Mouse (Mus musculus) cerebellum, adult 2 months (tissue): ENCODE measurements around the gene Dpy30. TPM values are rescaled to one million over a fixed set of nuclear protein-coding genes. Genes with fewer than 3 reads are reported as not detected.

Experiments
- DNase-seq, 2 experiments: peaks; one replicate each; pipeline ENCODE4 v3.0.0; 2021
- H3K27ac ChIP-seq: fragments of 200-500 bp; 2 replicates; pipeline ENCODE4 v1.5.1; 2012; ENCODE audit warnings: low read length, control low read depth, inconsistent platforms; ENCODE audit not compliant: insufficient read depth
- H3K27me3 ChIP-seq: fragments of 200-500 bp; 2 replicates; pipeline ENCODE4 v1.6.1; 2012; ENCODE audit warnings: inconsistent platforms, mild to moderate bottlenecking, low read length, moderate library complexity; ENCODE audit not compliant: control insufficient read depth, insufficient read depth
- H3K4me1 ChIP-seq: fragments of 200-500 bp; 2 replicates; pipeline ENCODE4 v1.6.1; 2011; ENCODE audit warnings: low read length; ENCODE audit not compliant: control insufficient read depth, insufficient read depth
- H3K4me3 ChIP-seq: fragments of 200-500 bp; replicated peaks from 2 replicates; pipeline ENCODE3; 2011; ENCODE audit warnings: mild to moderate bottlenecking, low read depth, low read length, control low read depth; ENCODE audit not compliant: insufficient read depth
- CTCF ChIP-seq: fragments of 200-500 bp; IDR thresholded peaks from 2 replicates; pipeline ENCODE4 v1.5.1; 2011; ENCODE audit warnings: low read depth, mild to moderate bottlenecking, control low read depth, low read length, moderate library complexity, borderline replicate concordance; ENCODE audit not compliant: insufficient read depth
- POLR2A ChIP-seq: fragments of 200-500 bp; IDR thresholded peaks from 2 replicates; pipeline ENCODE4 v1.6.1; 2011; ENCODE audit warnings: low read length, control low read depth, borderline replicate concordance; ENCODE audit not compliant: insufficient read depth
- WGBS: fragments of 180-500 bp; shearing (Covaris S2); methylation state at CpG from one replicate; pipeline ENCODE4 v1.1.7; 2018; 5-methylcytosine and 5-hydroxymethylcytosine counted together
- polyA plus RNA-seq: library from polyadenylated mRNA; depleted of rRNA; stranded (reverse); fragments of >200 nt; gene quantifications from 2 replicates; pipeline ENCODE4 v1.2.3, GENCODE M21; 2012

Gene Dpy30
- polyA plus RNA-seq, 1 experiment = 91.6 TPM

DNA sequence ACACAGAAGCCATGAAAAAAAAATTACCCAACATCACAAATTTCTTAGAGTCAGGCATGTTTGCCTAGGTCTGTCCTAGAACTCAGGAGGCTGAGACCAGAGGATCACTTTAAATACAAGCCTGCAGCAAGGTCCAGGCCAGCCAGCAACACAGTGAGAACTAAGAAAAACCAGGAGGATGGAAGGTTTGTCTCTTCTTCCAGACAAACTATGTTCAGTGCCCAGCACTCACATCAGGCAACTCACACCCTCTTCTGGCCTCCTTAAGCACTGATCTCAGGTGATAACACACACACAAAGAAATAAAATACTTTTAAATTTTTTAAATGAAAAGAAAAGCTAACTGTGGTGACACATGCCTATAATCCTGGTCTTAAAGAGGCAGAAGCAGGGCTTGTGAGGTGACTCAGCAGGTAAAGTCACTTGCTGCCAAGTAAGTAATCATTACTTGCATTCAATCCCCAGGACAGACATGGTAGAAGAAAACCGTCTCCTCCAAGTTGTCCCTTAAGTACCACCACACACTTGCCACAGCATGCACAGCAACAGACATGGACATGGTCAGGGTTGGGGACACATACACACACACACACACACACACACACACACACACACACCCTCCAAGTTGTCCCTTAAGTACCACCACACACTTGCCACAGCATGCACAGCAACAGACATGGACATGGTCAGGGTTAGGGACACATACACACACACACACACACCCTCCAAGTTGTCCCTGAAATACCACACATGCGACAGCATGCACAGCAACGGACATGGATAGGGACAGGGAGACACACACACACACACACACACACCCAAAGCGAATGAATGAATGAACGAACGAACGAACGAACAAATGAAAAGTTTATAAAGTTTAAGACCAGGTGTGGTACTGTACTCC is 44.5 kb downstream of the Dpy30 start:
- H3K27me3 ChIP-seq = no peaks in the 10 kb centered on the region

DNA sequence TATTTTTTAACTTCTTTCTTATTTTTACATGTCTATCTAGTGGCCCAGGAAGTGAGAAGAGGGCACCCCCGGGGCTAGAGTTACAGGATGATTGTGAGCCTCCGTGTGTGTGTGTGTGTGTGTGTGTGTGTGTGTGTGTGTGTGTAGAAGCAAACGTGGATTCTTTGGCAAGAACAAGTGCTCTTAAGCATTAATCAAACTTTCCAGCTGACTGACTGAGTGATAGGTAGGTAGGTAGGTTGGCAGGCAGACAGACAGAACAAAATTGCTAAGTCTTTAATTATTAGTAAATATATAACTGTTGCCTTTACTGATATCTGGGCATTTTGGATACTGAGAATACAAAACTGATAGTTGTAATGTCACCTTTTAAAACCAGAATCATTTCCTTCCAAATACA is 49.3 kb downstream of the Dpy30 start:
- Histone ChIP-seq H3K27ac (no peak overlapping the region), H3K4me1 (peaks cover 3% of the 10 kb centered on the region), H3K4me3 (no peak overlapping the region), H3K27me3 (no peaks in the 10 kb centered on the region)
- TF ChIP-seq CTCF = no peak
- DNase-seq = no peak
- 70% methylated on average over 3 of the region's 3 CpGs for WGBS

More for the DNA sequence above, 44.5 kb downstream of the Dpy30 start:
- 86% methylated on average over 8 of the region's 8 CpGs for WGBS
- Histone ChIP-seq H3K4me3 (no peak overlapping the region), H3K4me1 (peaks cover 5% of the 10 kb centered on the region), H3K27ac (no peak overlapping the region)
- TF ChIP-seq CTCF (no peak), POLR2A (no peak)
- DNase-seq = no peak

DNA sequence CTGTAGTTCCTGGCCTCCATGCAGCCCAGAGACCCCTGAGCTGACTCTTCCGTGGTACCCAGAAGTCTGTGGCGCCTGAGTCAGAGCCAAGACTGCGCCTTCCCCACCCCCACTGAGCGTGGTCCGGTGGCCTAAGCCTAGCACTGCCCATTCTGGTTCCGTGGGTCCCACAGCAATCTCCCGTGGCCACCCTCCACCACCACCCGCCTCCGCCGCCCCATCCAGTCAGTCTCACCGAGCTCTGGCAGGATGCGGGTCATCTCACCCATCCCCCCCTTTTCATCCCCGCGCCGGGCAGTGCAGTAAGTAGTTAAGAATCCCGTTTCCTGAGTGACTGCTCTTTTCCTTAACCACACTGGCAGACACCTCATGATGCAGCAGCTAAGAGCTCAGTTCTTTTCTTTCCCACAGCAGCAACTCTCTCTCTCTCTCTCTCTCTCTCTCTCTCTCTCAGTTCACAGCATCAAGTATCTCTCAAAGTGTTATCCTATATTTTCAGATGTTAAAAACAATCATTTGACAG is 51.0 kb downstream of the Dpy30 start:
- Histone ChIP-seq H3K27ac (no peak overlapping the region), H3K4me3 (no peak overlapping the region), H3K4me1 (no peaks in the 10 kb centered on the region), H3K27me3 (no peaks in the 10 kb centered on the region)
- WGBS = 87% methylated on average over 16 of the region's 16 CpGs
- TF ChIP-seq CTCF = no peak
- no peak for TF ChIP-seq POLR2A
- DNase-seq = no peak

DNA sequence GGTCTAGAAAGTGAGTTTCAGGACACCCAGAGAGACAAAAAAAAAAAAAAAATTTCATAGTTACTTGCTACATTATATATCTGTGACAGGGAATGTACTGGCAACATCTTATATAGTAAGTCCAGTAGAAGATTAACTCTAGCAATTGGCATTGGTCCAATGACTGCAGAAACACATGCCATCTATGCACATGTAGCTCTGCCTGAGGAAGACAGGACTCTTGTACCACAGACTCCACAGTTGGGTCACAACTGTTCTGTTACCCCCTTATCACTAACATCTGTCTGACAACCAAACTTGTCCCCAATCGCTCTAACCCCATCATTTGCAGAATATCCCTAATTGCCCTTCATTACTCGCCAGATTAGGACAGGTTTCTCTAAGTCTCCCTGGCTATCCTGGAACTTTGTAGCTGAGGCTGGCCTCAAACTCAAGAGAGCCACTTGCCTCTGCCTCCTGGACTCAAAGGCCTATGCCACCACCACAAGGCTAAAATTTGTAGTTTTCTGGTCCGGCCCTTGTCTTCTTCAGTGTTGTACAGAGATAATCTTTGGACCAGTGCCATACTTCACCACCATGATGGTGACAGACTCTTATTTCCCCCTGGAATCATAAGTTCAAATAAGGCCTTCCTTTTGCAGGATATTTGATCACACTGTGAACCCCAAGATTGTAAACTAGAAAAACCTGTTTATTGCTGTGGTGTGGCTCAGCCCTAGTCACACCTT is 52.0 kb downstream of the Dpy30 start:
- Histone ChIP-seq H3K4me1 (no peaks in the 10 kb centered on the region), H3K4me3 (no peak overlapping the region), H3K27ac (no peak overlapping the region), H3K27me3 (no peaks in the 10 kb centered on the region)
- WGBS = 92% methylated on average over 3 of the region's 3 CpGs
- TF ChIP-seq CTCF (no peak), POLR2A (no peak)
- DNase-seq = no peak

DNA sequence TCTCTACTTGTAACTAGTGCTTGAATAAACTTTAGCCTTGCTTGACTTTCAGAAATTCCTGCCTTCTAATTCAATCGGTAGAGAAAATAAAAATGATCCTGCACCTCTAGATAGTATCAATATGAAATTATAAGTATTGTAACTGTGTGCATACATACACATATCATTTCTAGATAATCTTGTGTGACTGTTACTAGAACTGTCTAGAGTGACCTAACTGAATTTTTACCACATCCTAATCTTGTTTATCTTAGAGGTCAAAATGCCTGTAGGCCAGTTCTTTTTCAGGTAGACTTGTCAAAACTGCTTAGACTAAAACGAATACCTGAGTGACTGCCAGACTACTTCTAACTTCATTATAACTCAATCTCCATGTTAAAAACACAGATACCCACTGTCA is 53.5 kb downstream of the Dpy30 start:
- TF ChIP-seq CTCF (no peak), POLR2A (no peak)
- H3K4me3 ChIP-seq = no peak overlapping the region
- H3K4me1 ChIP-seq = no peaks in the 10 kb centered on the region
- no peaks in the 10 kb centered on the region for H3K27me3 ChIP-seq
- no peak for DNase-seq
- no peak overlapping the region for H3K27ac ChIP-seq
- 49% methylated on average over 2 of the region's 2 CpGs for WGBS

DNA sequence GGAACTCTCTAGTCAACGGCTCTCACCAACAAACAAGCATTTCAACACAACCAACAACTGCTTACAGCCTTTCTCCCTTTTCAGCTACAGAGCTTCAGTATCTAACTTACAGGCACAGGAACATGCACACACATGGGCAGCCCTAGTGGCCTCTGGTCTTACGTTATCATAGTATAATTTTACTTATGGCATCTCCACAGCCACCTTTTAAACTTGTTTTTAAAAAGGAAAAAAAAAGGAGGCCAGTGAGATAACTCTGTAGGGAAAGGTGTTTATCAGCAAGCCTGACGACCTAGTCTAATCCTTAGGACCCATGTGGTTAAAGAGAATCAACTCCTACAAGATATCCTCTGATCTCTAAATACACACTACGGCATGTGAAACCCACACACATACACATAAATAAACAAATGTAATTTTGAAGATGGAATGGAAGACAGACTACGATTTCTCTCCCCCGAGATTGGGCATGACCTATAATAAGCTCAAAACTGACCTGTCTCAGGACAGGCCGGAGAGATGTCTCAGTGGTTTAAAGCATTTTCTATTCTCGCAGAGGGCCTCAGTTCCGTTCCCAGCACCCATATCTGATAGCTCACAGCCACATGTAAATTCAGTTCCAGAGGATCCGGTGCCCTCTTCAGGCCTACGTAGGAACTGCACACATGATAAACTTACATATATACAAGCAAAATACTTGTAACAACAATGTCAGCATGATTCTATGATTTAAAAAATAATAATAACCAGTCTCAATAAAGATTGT is 56.1 kb downstream of the Dpy30 start:
- Histone ChIP-seq H3K4me1 (no peaks in the 10 kb centered on the region), H3K27me3 (no peaks in the 10 kb centered on the region), H3K4me3 (no peak overlapping the region), H3K27ac (no peak overlapping the region)
- TF ChIP-seq POLR2A (no peak), CTCF (no peak)
- no peak for DNase-seq
- WGBS = 94% methylated on average over 11 of the region's 11 CpGs

DNA sequence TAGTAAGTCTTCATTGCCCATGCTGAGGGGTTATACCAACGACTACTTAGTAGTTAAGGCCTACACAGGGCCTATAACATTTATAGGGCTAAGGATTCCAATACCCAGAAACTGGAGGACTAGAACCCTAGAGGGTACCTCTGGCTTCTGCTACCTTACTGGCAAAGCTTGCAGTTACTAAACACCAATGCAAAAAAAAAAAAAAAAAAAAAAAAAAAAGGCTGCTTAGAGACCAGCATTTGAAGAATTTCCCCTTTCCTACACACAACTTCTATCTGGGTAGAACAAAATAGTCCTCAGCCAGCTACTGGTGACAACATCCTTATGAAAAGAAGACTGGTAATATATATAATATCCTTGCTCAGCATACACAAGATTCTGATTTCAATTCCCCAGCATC is 58.1 kb downstream of the Dpy30 start:
- no peak overlapping the region for H3K4me3 ChIP-seq
- H3K4me1 ChIP-seq = no peaks in the 10 kb centered on the region
- no peaks in the 10 kb centered on the region for H3K27me3 ChIP-seq
- no peak for TF ChIP-seq POLR2A
- TF ChIP-seq CTCF = no peak
- DNase-seq = no peak
- H3K27ac ChIP-seq = no peak overlapping the region
- WGBS = 55% methylated on average over 1 of the region's 1 CpGs
